Mouse (Mus musculus) C2C12 (cell line): Measurements from ENCODE around the gene Cort. TPM values are rescaled to one million over a fixed set of nuclear protein-coding genes. Genes with fewer than 3 reads are reported as not detected.
"Not testable (repeated sequence)": the region's sequence is repeated elsewhere in the genome, so short reads cannot be mapped to it uniquely, and the experiment has no call there.

ENCODE experiments used
- H3K27me3 ChIP-seq: one replicate; pipeline ENCODE4 v1.6.1; 2011; ENCODE audit not compliant: control insufficient read depth, insufficient read depth, insufficient read length
- H3K36me3 ChIP-seq: one replicate; pipeline ENCODE4 v1.6.1; 2011; ENCODE audit not compliant: control insufficient read depth, insufficient read depth
- H3K4me3 ChIP-seq: one replicate; pipeline ENCODE4 v1.5.1; 2011; ENCODE audit warnings: mild to moderate bottlenecking, control low read depth; ENCODE audit not compliant: poor library complexity, insufficient read depth, severe bottlenecking
- H3K79me2 ChIP-seq: one replicate; pipeline ENCODE4 v1.6.1; 2011; ENCODE audit not compliant: control insufficient read depth, insufficient read depth
- H3K79me3 ChIP-seq: one replicate; pipeline ENCODE4 v1.6.1; 2011; ENCODE audit warnings: low read depth, control low read depth
- H3ac ChIP-seq: one replicate; pipeline ENCODE3; 2011; ENCODE audit warnings: low read depth; ENCODE audit not compliant: control insufficient read depth, insufficient read length
- CEBPB ChIP-seq: IDR thresholded peaks from one replicate; pipeline ENCODE4 v1.6.1; 2011; ENCODE audit warnings: low read depth, mild to moderate bottlenecking, control low read depth, moderate library complexity
- CTCF ChIP-seq: IDR thresholded peaks from one replicate; pipeline ENCODE4 v1.5.1; 2011; ENCODE audit not compliant: control insufficient read depth, insufficient read depth, insufficient read length
- FOSL1 ChIP-seq: IDR thresholded peaks from one replicate; pipeline ENCODE4 v1.8.0; 2011; ENCODE audit warnings: mild to moderate bottlenecking, low read length; ENCODE audit not compliant: poor library complexity, insufficient read depth, severe bottlenecking
- MAX ChIP-seq: IDR thresholded peaks from one replicate; pipeline ENCODE4 v1.6.1; 2011; ENCODE audit warnings: mild to moderate bottlenecking, control low read depth
- MYOD1 ChIP-seq: IDR thresholded peaks from one replicate; pipeline ENCODE4 v1.6.1; 2011; ENCODE audit warnings: low read depth; ENCODE audit not compliant: control insufficient read depth, insufficient read length
- MYOG ChIP-seq: IDR thresholded peaks from one replicate; pipeline ENCODE4 v1.6.1; 2011; ENCODE audit not compliant: control insufficient read depth, insufficient read length; ENCODE audit errors: extremely low read depth
- USF1 ChIP-seq: IDR thresholded peaks from one replicate; pipeline ENCODE4 v1.6.1; 2011; ENCODE audit warnings: low read depth, mild to moderate bottlenecking, control low read depth, moderate library complexity
- polyA plus RNA-seq: library from polyadenylated mRNA; unstranded; fragments of >200 nt; fragmentation: generic; extraction: Trizol; gene quantifications from one replicate; pipeline ENCODE4 v1.2.1, GENCODE M21; 2012; ENCODE audit warnings: missing spikeins

Gene Cort
- polyA plus RNA-seq, 1 experiment, result 0.20 TPM

DNA sequence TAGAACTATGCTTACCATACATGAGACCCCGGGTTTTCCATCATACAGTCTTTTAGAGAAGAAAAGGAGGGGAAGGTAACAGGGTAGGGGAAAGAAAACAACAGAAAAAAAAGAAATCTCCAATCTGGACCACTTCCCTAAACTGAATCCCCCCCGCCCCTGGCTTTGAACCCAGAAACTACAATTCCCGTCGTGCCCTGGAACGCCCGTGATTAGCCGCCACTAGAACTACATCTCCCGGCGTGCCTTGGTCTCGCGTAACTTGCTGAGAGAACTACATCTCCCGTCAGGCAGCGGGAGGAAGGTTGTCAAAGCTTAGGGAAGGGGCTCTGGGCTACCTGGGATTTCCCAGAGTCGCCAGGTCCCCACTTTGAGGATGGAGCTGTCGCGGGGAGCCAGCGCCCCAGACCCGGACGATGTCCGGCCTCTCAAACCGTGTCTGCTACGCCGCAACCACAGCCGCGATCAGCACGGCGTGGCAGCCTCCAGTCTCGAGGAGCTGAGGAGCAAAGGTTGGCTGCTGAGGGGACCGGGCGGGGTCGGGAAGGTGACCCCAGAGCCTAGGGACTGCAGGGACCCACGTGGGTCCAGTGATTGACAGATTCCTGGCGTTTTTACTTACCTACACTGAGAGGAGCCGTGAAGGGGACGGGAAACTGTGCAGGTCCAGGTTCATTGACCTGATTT is 22.5 kb downstream of the Cort start, which contains the start of gene Dffa:
Gene Dffa, plus strand, starts transcription at position 272 of the 687 bp plus-strand sequence.
- TF ChIP-seq MYOD1 (no peak), USF1 (no peak), CEBPB (no peak), MAX (no peak), FOSL1 (no peak), MYOG (no peak)
- Histone ChIP-seq H3K36me3 (peaks cover 4% of the 10 kb centered on the region), H3ac (peak within 1 kb of the TSS; percentile 83), H3K79me2 (peaks cover 7% of the 10 kb centered on the region), H3K79me3 (peaks cover 5% of the 10 kb centered on the region), H3K4me3 (peak within 1 kb of the TSS; percentile 66), H3K27me3 (no peaks in the 10 kb centered on the region)

DNA sequence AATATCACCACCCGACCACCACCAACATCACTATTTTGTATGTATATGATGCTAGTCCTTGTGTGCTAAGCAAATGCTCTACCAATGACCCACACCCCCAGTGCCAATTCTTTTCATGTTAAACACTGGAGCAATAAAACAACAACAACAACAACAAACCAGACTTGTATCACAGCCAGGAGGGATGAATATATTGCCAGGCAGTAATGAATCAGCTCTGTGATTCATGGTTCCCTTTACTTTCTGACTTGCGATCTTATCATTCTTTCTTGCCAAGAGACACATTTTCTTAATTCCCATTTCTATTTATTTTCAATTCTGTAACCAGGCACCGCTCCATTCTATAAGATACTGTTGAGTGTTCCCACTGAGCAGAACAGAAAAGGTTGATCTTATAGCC is 25.1 kb downstream of the Cort start:
- TF ChIP-seq CTCF, result no peak
- TF ChIP-seq CEBPB, result no peak
- no peak for TF ChIP-seq MYOD1
- no peak for TF ChIP-seq MYOG
- no peak for TF ChIP-seq MAX
- no peak for TF ChIP-seq USF1
- no peak for TF ChIP-seq FOSL1
- no peaks in the 10 kb centered on the region for H3K27me3 ChIP-seq
- H3K4me3 ChIP-seq, result no peak overlapping the region
- no peaks in the 10 kb centered on the region for H3K36me3 ChIP-seq
- H3K79me2 ChIP-seq, result peaks cover 32% of the 10 kb centered on the region
- H3ac ChIP-seq, result no peak overlapping the region
- peaks cover 25% of the 10 kb centered on the region for H3K79me3 ChIP-seq

DNA sequence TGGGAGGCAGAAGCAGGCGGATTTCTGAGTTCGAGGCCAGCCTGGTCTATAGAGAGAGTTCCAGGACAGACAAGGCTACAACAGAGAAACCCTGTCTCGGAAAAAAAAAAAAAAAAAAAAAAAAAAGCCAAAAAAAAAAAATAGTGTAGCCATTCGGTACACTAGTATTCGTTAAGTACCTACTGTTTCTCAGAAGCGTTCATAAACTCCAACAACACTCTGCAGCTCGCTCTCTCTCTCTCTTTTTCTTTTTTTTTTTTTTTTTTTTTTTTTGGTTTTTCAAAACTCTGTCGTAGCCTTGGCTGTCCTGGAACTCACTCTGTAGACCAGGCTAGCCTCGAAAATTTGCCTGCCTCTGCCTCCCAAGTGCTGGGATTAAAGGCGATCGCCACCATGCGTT is 26.1 kb downstream of the Cort start:
- Histone ChIP-seq H3K79me3 (peaks cover 34% of the 10 kb centered on the region), H3K79me2 (peaks cover 42% of the 10 kb centered on the region)
- not testable (repeated sequence) for H3K4me3 ChIP-seq, H3K27me3 ChIP-seq, H3K36me3 ChIP-seq, H3ac ChIP-seq

DNA sequence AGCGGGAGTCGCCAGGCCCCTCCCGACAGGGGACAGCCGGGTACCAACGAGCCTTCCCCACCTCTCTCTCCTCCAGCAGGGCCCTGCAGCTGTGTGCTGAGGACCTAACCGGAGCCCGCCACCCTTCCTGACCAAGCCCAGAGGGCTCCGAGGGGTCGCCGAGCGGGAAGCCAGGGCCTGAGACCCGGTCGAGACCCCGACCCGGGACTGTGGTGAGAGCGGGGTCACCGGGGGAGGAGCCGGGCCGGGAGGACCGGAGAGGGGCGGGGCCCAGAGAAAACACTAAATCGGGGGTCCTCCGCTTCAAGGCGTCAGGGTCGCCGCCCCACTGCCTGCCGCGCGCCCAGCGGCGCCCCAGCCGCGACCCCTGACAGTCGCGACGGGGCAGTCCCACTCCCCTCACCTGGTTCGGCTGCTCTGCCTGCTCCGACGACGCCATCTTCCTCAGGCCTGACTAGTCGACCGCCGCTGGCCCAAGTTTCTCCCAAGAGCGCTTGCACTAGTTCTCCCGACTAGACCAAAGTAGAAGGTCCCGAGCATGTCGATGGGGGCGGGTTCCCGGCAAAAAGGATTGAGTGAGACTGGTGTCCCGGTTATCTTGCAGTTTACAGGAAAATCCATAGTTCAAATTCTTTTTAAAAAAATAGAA is 27.1 kb downstream of the Cort start, which contains the start of gene Pex14:
Gene Pex14, minus strand, starts transcription at position 508 of the 649 bp plus-strand sequence.
- Histone ChIP-seq H3ac (peak within 1 kb of the TSS; percentile 81), H3K4me3 (peak within 1 kb of the TSS; percentile 94), H3K36me3 (no peaks in the 10 kb centered on the region), H3K79me2 (peaks cover 51% of the 10 kb centered on the region), H3K79me3 (peaks cover 36% of the 10 kb centered on the region), H3K27me3 (no peaks in the 10 kb centered on the region)
- TF ChIP-seq CTCF (no peak), CEBPB (no peak), MYOD1 (no peak), MYOG (no peak), USF1 (no peak), MAX (peak; percentile 49)

DNA sequence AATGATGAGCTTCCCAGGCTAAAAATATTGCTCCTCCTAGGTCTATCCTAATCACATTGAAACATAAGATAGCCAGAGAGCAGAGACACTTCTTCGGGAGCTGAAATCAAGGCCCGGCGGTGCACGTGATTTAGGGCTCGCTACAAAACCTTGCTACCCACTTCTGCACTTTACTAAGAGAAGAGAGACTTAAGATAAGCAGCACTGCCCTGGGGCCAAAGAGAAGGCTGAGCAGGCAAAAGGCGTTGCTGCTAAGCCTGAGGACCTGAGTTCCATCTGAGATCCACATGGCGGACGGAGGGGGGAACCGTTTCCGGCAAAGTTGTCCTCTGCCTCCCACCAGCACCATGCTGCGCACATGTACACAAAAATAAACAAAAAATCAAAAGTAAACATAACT is 28.0 kb downstream of the Cort start:
- peak overlapping the region; percentile 94 for H3K4me3 ChIP-seq
- H3K36me3 ChIP-seq, result peaks cover 5% of the 10 kb centered on the region
- no peak for TF ChIP-seq MAX
- TF ChIP-seq CEBPB, result no peak
- H3K79me3 ChIP-seq, result peaks cover 41% of the 10 kb centered on the region
- peak overlapping the region; percentile 81 for H3ac ChIP-seq
- H3K79me2 ChIP-seq, result peaks cover 60% of the 10 kb centered on the region
- no peaks in the 10 kb centered on the region for H3K27me3 ChIP-seq

DNA sequence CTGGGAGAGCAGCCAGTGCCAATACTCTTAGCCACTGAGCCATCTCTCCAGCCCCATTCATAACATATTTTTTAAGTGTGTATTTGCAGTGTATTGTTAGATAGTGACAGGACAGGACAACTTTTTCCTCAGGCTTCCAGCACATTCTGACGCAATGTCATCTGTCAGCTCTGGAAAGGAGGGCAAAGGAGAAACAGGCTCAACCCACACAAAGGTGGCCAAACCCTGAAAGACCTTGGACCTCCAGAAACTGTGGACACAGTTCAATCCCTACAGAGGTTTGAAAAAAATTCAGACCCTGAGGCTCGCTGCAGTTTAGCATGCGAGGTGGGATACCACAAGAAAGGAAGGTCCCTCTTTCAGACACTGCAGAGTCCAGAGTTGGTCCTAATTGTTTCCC is 28.6 kb downstream of the Cort start:
- no peak for TF ChIP-seq MAX
- TF ChIP-seq MYOD1, result no peak
- no peak for TF ChIP-seq CTCF
- no peak for TF ChIP-seq USF1
- TF ChIP-seq FOSL1, result no peak
- no peak for TF ChIP-seq CEBPB
- no peak for TF ChIP-seq MYOG
- peaks cover 66% of the 10 kb centered on the region for H3K79me2 ChIP-seq
- H3K27me3 ChIP-seq, result no peaks in the 10 kb centered on the region
- H3K4me3 ChIP-seq, result peak overlapping the region; percentile 94
- peaks cover 47% of the 10 kb centered on the region for H3K79me3 ChIP-seq
- H3ac ChIP-seq, result peak overlapping the region; percentile 22
- peaks cover 5% of the 10 kb centered on the region for H3K36me3 ChIP-seq
